Mouse (Mus musculus) testis, adult 2 months (tissue): ENCODE results near the gene Xcl1.

ENCODE experiments used
- CTCF ChIP-seq: fragments of 200-500 bp; IDR thresholded peaks from 2 replicates; pipeline ENCODE4 v1.5.1; 2012; ENCODE audit warnings: low read depth, mild to moderate bottlenecking, inconsistent platforms, low read length, moderate library complexity; ENCODE audit not compliant: control insufficient read depth, insufficient read depth, insufficient replicate concordance
- POLR2A ChIP-seq: fragments of 200-500 bp; IDR thresholded peaks from 2 replicates; pipeline ENCODE4 v1.6.1; 2012; ENCODE audit warnings: low read depth, mild to moderate bottlenecking, inconsistent platforms, low read length, moderate library complexity; ENCODE audit not compliant: control insufficient read depth

DNA sequence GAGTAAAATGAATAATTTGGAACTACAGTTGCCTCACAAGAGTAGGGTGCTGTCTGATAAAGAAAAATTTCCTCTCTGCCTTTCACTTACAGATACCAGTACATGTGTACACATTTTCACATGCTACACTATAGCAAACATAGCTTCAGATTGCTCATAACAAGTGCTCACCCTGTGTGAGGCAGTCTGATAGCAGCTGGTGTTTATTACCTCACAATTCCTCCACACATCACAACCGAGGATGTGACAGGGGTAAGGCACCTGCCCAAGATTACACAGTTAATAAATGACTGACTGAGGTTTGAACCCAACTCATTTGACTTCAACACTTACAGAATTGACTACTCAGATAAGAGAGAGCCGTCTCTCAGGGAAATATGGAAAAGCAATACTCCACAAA lies 25.3 kb upstream of the Xcl1 start:
- TF ChIP-seq CTCF = no peak
- no peak for TF ChIP-seq POLR2A
